In genomic region chr7:4842634-4843131, GRCm38 (mm10) we compare ENCODE assay signal across 8 mouse cellular contexts. TPM values are rescaled to one million over a fixed set of nuclear protein-coding genes. Genes with fewer than 3 reads are reported as not detected.
DNase-seq lines count a peak whose midpoint lies in the region; ATAC-seq lines count a peak whose summit lies in the region.

No protein-coding gene starts in this region.

- 1% methylated on average over 16 of the region's 16 CpGs for WGBS in forebrain, embryonic 11.5 days
- 1% methylated on average over 16 of the region's 16 CpGs for WGBS in midbrain, embryonic 11.5 days
- under 1% methylated on average over 16 of the region's 16 CpGs for WGBS in stomach, embryonic 16.5 days

- no peaks in the 10 kb centered on the region; the same call in 1 of the 2 replicates for H3K9me3 ChIP-seq in forebrain, embryonic 11.5 days (ENCODE audit: control insufficient read depth, low read length)
- H3K9me3 ChIP-seq in midbrain, embryonic 11.5 days (ENCODE audit: control insufficient read depth, low read length) = no peaks in the 10 kb centered on the region
- no peaks in the 10 kb centered on the region for H3K9me3 ChIP-seq in stomach, embryonic 16.5 days (replicated peaks; ENCODE audit: control insufficient read depth, low read length)

- peak; percentile 24 to 31 for DNase-seq in cerebellum, postnatal 10 days
- peak; percentile 63 for DNase-seq in CD4-positive, CD25-positive, alpha-beta regulatory T cell, adult 2 months (ENCODE audit: low read depth, low spot score)
- peak; percentile 76 for DNase-seq in forebrain, embryonic 11.5 days (ENCODE audit: low spot score)
- peak; percentile 67 for DNase-seq in layer of hippocampus, adult 9-11 months
- DNase-seq in midbrain, embryonic 11.5 days (ENCODE audit: low spot score, missing footprints) = peak; percentile 90
- no peak for DNase-seq in spleen, adult 12 weeks (ENCODE audit: low spot score)

- peak overlapping the region; percentile 96 for H3K4me2 ChIP-seq in forebrain, embryonic 11.5 days (ENCODE audit: low read depth, low read length, severe bottlenecking)
- H3K4me2 ChIP-seq in midbrain, embryonic 11.5 days = peak overlapping the region; percentile 94
- peak overlapping the region; percentile 29 for H3K4me2 ChIP-seq in stomach, embryonic 16.5 days (ENCODE audit: low read depth, low read length)

- ATAC-seq in cerebellum, adult (ENCODE audit: insufficient number of reproducible peaks, low FRiP score, low TSS enrichment) = no peak
- peak; percentile 57 for ATAC-seq in forebrain, embryonic 11.5 days (replicated peaks; ENCODE audit: low FRiP score)
- ATAC-seq in midbrain, embryonic 11.5 days (ENCODE audit: low FRiP score) = peak; percentile 55
- 0 out of 2 replicates have a peak, but pooled peaks have one; percentile 51 for ATAC-seq in stomach, embryonic 16.5 days (ENCODE audit: insufficient read depth, low FRiP score)

- no peak overlapping the region for H3K27ac ChIP-seq in forebrain, embryonic 11.5 days (ENCODE audit: low read depth, low read length)
- H3K27ac ChIP-seq in midbrain, embryonic 11.5 days (ENCODE audit: low read depth, low read length) = no peak overlapping the region
- no peak overlapping the region for H3K27ac ChIP-seq in stomach, embryonic 16.5 days (ENCODE audit: low read length)

- H3K27me3 ChIP-seq in forebrain, embryonic 11.5 days (ENCODE audit: control insufficient read depth, insufficient read depth, low read length) = peaks cover 24% of the 10 kb centered on the region
- H3K27me3 ChIP-seq in midbrain, embryonic 11.5 days (ENCODE audit: control insufficient read depth, insufficient read depth, low read length) = peaks cover 25% of the 10 kb centered on the region
- peaks cover 35% of the 10 kb centered on the region for H3K27me3 ChIP-seq in stomach, embryonic 16.5 days (ENCODE audit: control insufficient read depth, insufficient read depth, low read length)

- no peaks in the 10 kb centered on the region for H3K36me3 ChIP-seq in forebrain, embryonic 11.5 days (ENCODE audit: control insufficient read depth, insufficient read depth, low read length)
- H3K36me3 ChIP-seq in midbrain, embryonic 11.5 days (ENCODE audit: control insufficient read depth, insufficient read depth, low read length) = no peaks in the 10 kb centered on the region
- no peaks in the 10 kb centered on the region for H3K36me3 ChIP-seq in stomach, embryonic 16.5 days (ENCODE audit: control insufficient read depth, insufficient read depth, low read length)

- H3K9ac ChIP-seq in forebrain, embryonic 11.5 days (ENCODE audit: low read length) = peak overlapping the region; percentile 29; the same call in 1 of the 2 replicates
- no peak overlapping the region for H3K9ac ChIP-seq in midbrain, embryonic 11.5 days (ENCODE audit: low read length)
- no peak overlapping the region for H3K9ac ChIP-seq in stomach, embryonic 16.5 days (ENCODE audit: low read length)

- peaks cover 16% of the 10 kb centered on the region; the same call in 1 of the 2 replicates for H3K4me1 ChIP-seq in forebrain, embryonic 11.5 days (replicated peaks; ENCODE audit: control insufficient read depth, insufficient read depth, low read length)
- H3K4me1 ChIP-seq in midbrain, embryonic 11.5 days (ENCODE audit: control insufficient read depth, insufficient read depth, low read length) = peaks cover 20% of the 10 kb centered on the region
- H3K4me1 ChIP-seq in stomach, embryonic 16.5 days (ENCODE audit: control insufficient read depth, insufficient read depth, low read length) = peaks cover 15% of the 10 kb centered on the region

- H3K4me3 ChIP-seq in forebrain, embryonic 11.5 days (ENCODE audit: low read depth, low read length) = peak overlapping the region; percentile 16; the same call in 1 of the 2 replicates
- peak overlapping the region; percentile 45; the same call in 1 of the 2 replicates for H3K4me3 ChIP-seq in midbrain, embryonic 11.5 days (ENCODE audit: low read depth, low read length)
- H3K4me3 ChIP-seq in stomach, embryonic 16.5 days (replicated peaks; ENCODE audit: low read length) = peak overlapping the region; percentile 23; the same call in 1 of the 2 replicates

RNA-seq across cellular contexts. Expression of gene Shisa7, which starts 1.8 kb away (rescaled TPM):
- 2.2 and 3.0 TPM in 2 replicates for polyA plus RNA-seq in forebrain, embryonic 11.5 days (2014; fragmentation: Nextera tagmentation; extraction: Ambion mirVana)
- 1.9 and 2.4 TPM in 2 replicates for polyA plus RNA-seq in midbrain, embryonic 11.5 days (2014; fragmentation: Nextera tagmentation; extraction: Ambion mirVana)
- polyA plus RNA-seq in stomach, embryonic 16.5 days (2015; fragmentation: Nextera tagmentation; extraction: Ambion mirVana) = 0.26 and 0.49 TPM in 2 replicates

RNA-seq across cellular contexts. Expression of gene Isoc2b, which starts 27.4 kb away (rescaled TPM):
- polyA plus RNA-seq in forebrain, embryonic 11.5 days (2014; fragmentation: Nextera tagmentation; extraction: Ambion mirVana) = 2.0 and 3.2 TPM in 2 replicates
- 2.6 and 4.6 TPM in 2 replicates for polyA plus RNA-seq in midbrain, embryonic 11.5 days (2014; fragmentation: Nextera tagmentation; extraction: Ambion mirVana)
- polyA plus RNA-seq in stomach, embryonic 16.5 days (2015; fragmentation: Nextera tagmentation; extraction: Ambion mirVana) = 16.7 and 17.6 TPM in 2 replicates

RNA-seq across cellular contexts. Expression of gene Ube2s, which starts 30.3 kb away (rescaled TPM):
- 476 and 526 TPM in 2 replicates for polyA plus RNA-seq in forebrain, embryonic 11.5 days (2014; fragmentation: Nextera tagmentation; extraction: Ambion mirVana)
- polyA plus RNA-seq in midbrain, embryonic 11.5 days (2014; fragmentation: Nextera tagmentation; extraction: Ambion mirVana) = 392 and 412 TPM in 2 replicates
- 204 and 212 TPM in 2 replicates for polyA plus RNA-seq in stomach, embryonic 16.5 days (2015; fragmentation: Nextera tagmentation; extraction: Ambion mirVana)

RNA-seq across cellular contexts. Expression of gene Isoc2a, which starts 34.3 kb away (rescaled TPM):
- polyA plus RNA-seq in forebrain, embryonic 11.5 days (2014; fragmentation: Nextera tagmentation; extraction: Ambion mirVana) = 0.69 and 0.75 TPM in 2 replicates
- polyA plus RNA-seq in midbrain, embryonic 11.5 days (2014; fragmentation: Nextera tagmentation; extraction: Ambion mirVana) = 0.63 and 0.78 TPM in 2 replicates
- polyA plus RNA-seq in stomach, embryonic 16.5 days (2015; fragmentation: Nextera tagmentation; extraction: Ambion mirVana) = 1.1 and 1.5 TPM in 2 replicates

RNA-seq across cellular contexts. Expression of gene Rpl28, which starts 50.0 kb away (rescaled TPM):
- polyA plus RNA-seq in forebrain, embryonic 11.5 days (2014; fragmentation: Nextera tagmentation; extraction: Ambion mirVana) = 203 and 220 TPM in 2 replicates
- polyA plus RNA-seq in midbrain, embryonic 11.5 days (2014; fragmentation: Nextera tagmentation; extraction: Ambion mirVana) = 203 and 211 TPM in 2 replicates
- 255 and 322 TPM in 2 replicates for polyA plus RNA-seq in stomach, embryonic 16.5 days (2015; fragmentation: Nextera tagmentation; extraction: Ambion mirVana)

Comparison
In these comparisons a context has a peak if more than half of its experiments do, and no peak if none do; other contexts are left out.
1. H3K4me2 ChIP-seq: peak in every context shown above with its lines; median percentile 96 in forebrain, embryonic 11.5 days; 94 in midbrain, embryonic 11.5 days; 29 in stomach, embryonic 16.5 days.